Mouse (Mus musculus): ENCODE measurements around the gene 9430097D07Rik.

- no peak for TF ChIP-seq CTCF (IDR thresholded peaks at IDR 0.05; ENCODE audit: low read depth, low read length)
- TF ChIP-seq EP300 (IDR thresholded peaks at IDR 0.05; ENCODE audit: insufficient read depth, low read depth, low read length) = no peak
Measured at GRCm38 (mm10) chr2:32549764-32550163, 25.7 kb downstream of the 9430097D07Rik start.

Measured in ES-Bruce4 (cell line).